Mouse (Mus musculus): Measurements from ENCODE around the gene Ttc4. TPM values are rescaled to one million over a fixed set of nuclear protein-coding genes. Genes with fewer than 3 reads are reported as not detected.

Ttc4 gene
- polyA plus RNA-seq, 1 experiment, result 155 TPM

DNA sequence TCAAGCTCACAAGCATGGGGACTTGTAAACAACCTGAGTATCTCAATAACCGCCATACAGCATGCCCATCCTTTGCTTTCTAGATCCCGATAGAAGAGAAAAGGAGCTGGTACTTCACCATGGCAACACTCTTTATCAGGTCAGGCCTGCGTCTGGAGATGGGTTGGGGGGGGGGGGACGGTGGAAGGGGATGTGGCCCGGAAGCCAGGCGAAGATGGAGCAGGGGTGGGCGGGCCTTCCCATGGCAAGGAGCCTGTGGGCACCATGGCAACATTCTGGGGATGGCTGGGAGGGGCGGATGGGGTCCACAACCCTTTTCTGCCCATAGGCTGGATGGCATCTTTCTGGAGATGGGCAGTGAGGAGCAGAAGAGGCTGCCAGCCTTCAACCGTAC is 44.7 kb downstream of the Ttc4 start:
- no peaks in the 10 kb centered on the region for H3K27me3 ChIP-seq (ENCODE audit: control insufficient read depth, insufficient read depth, low read length)
- peaks cover 2% of the 10 kb centered on the region; the same call in 1 of the 2 replicates for H3K4me1 ChIP-seq (ENCODE audit: control insufficient read depth, insufficient read depth, low read length)
- no peak overlapping the region for H3K4me3 ChIP-seq (ENCODE audit: control insufficient read depth, low read depth, low read length)
- no peaks in the 10 kb centered on the region for H3K36me3 ChIP-seq (ENCODE audit: control insufficient read depth, insufficient read depth, low read length)
- TF ChIP-seq CTCF (IDR thresholded peaks at IDR 0.05; ENCODE audit: control insufficient read depth, insufficient read depth, insufficient replicate concordance, low read depth, low read length), result no peak
- no peak for TF ChIP-seq POLR2A (IDR thresholded peaks at IDR 0.05; ENCODE audit: control insufficient read depth, low read depth, low read length)
- H3K27ac ChIP-seq (ENCODE audit: control insufficient read depth, insufficient read depth, low read depth, low read length), result no peak overlapping the region

DNA sequence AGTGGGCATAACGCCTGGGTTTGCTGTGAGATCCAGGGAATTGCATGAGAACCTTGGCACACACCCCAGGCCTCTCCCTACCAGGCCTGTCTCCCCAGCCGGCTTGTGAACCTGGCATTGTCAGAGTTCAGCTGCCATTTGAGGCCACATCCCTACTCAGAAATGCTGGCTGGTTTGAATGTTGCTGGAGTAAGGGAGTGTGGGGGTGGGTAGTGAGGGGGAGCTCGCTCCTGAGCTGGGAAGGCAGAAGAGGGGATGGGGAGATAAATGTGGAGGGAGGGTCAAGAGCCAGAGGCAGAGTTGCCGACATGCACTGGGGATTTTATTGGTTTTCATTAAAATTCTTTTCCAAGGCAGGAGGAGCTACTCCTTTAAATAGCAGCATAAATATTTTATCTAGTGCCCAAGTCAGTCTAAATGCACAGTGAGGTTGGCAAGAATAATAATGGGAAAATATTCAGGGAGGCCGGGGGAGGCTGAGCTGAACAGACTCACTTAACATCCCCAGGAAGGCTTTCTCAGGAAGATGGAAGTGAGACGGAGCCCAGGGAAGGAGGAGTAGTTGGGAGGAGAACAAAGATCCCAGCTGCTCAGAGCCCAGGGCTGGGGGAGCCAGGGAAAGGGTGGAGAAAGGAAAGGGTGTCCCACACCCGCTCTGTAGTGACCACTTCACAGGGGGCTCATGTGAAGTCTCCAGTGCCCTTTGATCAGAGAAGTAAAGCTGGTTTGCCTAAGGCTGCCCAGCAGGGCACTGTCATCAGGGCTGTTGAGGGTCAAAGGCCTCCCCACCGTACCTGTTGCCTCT is 45.3 kb downstream of the Ttc4 start:
- H3K4me3 ChIP-seq (ENCODE audit: control insufficient read depth, low read depth, low read length), result no peak overlapping the region
- TF ChIP-seq POLR2A (IDR thresholded peaks at IDR 0.05; ENCODE audit: control insufficient read depth, low read depth, low read length), result no peak
- TF ChIP-seq CTCF (IDR thresholded peaks at IDR 0.05; ENCODE audit: control insufficient read depth, insufficient read depth, insufficient replicate concordance, low read depth, low read length), result no peak
- H3K27ac ChIP-seq (ENCODE audit: control insufficient read depth, insufficient read depth, low read depth, low read length), result no peak overlapping the region
- no peaks in the 10 kb centered on the region for H3K36me3 ChIP-seq (ENCODE audit: control insufficient read depth, insufficient read depth, low read length)
- no peaks in the 10 kb centered on the region for H3K27me3 ChIP-seq (ENCODE audit: control insufficient read depth, insufficient read depth, low read length)
- H3K4me1 ChIP-seq (ENCODE audit: control insufficient read depth, insufficient read depth, low read length), result no peaks in the 10 kb centered on the region; the same call in 1 of the 2 replicates

DNA sequence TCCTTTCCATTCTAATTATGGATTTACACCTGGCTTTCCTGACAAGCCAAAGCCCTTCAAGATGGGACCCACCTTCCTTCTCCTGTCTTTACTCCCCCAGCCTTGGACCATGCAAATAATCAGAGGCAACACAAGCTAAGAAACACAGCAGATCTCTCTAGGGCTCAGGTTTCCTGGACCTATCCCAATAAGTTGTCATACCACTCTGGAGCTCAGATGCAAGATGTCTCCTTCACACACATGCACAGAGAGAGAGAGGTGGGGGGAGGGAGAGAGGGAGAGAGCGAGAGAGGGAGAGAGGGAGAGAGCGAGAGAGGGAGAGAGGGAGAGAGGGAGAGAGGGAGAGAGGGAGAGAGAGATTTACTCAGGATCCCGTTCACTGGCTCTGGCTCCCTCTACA is 46.4 kb downstream of the Ttc4 start:
- Histone ChIP-seq H3K4me1 (ENCODE audit: control insufficient read depth, insufficient read depth, low read length) (peaks cover 7% of the 10 kb centered on the region), H3K27me3 (ENCODE audit: control insufficient read depth, insufficient read depth, low read length) (no peaks in the 10 kb centered on the region), H3K4me3 (ENCODE audit: control insufficient read depth, low read depth, low read length) (no peak overlapping the region), H3K36me3 (ENCODE audit: control insufficient read depth, insufficient read depth, low read length) (no peaks in the 10 kb centered on the region), H3K27ac (ENCODE audit: control insufficient read depth, insufficient read depth, low read depth, low read length) (no peak overlapping the region)
- TF ChIP-seq CTCF (IDR thresholded peaks at IDR 0.05; ENCODE audit: control insufficient read depth, insufficient read depth, insufficient replicate concordance, low read depth, low read length) (no peak), POLR2A (IDR thresholded peaks at IDR 0.05; ENCODE audit: control insufficient read depth, low read depth, low read length) (no peak)

DNA sequence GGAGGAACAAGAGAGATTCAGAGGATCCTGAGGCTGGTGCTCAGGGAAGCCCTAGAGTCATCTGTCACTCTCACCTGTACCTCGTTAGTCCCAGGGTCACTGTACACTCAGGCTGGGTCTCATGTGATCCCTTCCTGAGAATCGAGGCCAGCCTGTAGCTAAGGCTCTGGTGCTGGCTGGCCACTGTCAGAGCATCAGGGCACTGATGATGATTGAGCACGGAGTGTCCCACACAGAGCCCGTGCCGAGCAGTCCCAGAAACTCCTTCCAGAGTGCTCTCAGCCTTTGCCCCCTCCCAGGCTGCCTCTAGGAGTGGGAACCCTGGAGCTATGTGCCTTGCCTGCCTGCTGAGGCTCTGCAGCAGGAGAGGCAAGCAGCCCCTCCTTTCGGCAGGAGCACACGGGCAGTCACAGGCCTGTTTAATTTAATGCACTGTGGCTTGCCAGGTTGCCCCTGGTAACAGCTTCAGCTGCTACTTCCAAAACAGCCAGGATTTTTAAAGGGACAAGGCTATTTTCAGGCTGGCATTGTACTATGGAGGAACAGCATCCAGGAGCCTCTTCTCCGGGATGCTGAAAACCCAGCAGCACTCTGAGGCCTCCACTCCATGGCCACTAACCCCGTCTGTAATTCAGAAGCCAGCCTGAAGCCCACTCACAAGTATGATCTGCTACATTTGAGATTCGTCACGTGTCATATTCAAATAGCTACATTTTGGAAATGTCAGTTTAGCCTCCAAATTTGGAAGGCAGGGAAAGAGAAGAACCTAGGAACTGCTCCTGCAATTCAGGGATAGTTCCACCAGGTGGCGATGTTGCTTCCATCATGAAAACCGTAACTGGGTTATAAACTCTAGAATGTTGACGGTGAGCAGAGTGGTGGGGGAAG is 48.2 kb downstream of the Ttc4 start:
- TF ChIP-seq POLR2A (IDR thresholded peaks at IDR 0.05; ENCODE audit: control insufficient read depth, low read depth, low read length) (no peak), CTCF (IDR thresholded peaks at IDR 0.05; ENCODE audit: control insufficient read depth, insufficient read depth, insufficient replicate concordance, low read depth, low read length) (no peak; the same call in 1 of the 2 replicates)
- no peaks in the 10 kb centered on the region for H3K27me3 ChIP-seq (ENCODE audit: control insufficient read depth, insufficient read depth, low read length)
- peaks cover 14% of the 10 kb centered on the region for H3K4me1 ChIP-seq (ENCODE audit: control insufficient read depth, insufficient read depth, low read length)
- H3K27ac ChIP-seq (ENCODE audit: control insufficient read depth, insufficient read depth, low read depth, low read length), result no peak overlapping the region
- H3K4me3 ChIP-seq (ENCODE audit: control insufficient read depth, low read depth, low read length), result no peak overlapping the region
- no peaks in the 10 kb centered on the region for H3K36me3 ChIP-seq (ENCODE audit: control insufficient read depth, insufficient read depth, low read length)

DNA sequence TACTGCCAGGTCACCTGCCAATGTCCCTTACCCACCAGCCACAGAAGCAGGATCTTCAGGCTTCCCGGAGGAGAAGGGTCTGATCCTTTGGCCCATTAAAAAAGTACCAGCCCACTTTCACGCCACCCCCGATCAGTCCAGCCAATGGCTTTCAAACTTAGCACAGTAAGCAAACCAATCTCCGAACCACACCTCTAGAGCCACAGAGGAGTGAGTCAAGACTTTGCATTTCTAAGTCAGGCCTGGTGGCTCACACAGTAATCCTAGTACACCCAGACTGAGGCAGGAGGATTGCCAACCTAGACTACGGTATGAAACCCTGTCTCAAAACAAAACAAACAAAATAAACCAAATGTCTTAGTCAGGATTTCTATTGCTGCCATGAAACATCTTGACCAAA is 49.4 kb downstream of the Ttc4 start:
- Histone ChIP-seq H3K36me3 (ENCODE audit: control insufficient read depth, insufficient read depth, low read length) (no peaks in the 10 kb centered on the region), H3K27me3 (ENCODE audit: control insufficient read depth, insufficient read depth, low read length) (no peaks in the 10 kb centered on the region), H3K4me1 (ENCODE audit: control insufficient read depth, insufficient read depth, low read length) (peaks cover 14% of the 10 kb centered on the region), H3K4me3 (ENCODE audit: control insufficient read depth, low read depth, low read length) (no peak overlapping the region), H3K27ac (ENCODE audit: control insufficient read depth, insufficient read depth, low read depth, low read length) (no peak overlapping the region)
- TF ChIP-seq POLR2A (IDR thresholded peaks at IDR 0.05; ENCODE audit: control insufficient read depth, low read depth, low read length) (no peak), CTCF (IDR thresholded peaks at IDR 0.05; ENCODE audit: control insufficient read depth, insufficient read depth, insufficient replicate concordance, low read depth, low read length) (no peak)

DNA sequence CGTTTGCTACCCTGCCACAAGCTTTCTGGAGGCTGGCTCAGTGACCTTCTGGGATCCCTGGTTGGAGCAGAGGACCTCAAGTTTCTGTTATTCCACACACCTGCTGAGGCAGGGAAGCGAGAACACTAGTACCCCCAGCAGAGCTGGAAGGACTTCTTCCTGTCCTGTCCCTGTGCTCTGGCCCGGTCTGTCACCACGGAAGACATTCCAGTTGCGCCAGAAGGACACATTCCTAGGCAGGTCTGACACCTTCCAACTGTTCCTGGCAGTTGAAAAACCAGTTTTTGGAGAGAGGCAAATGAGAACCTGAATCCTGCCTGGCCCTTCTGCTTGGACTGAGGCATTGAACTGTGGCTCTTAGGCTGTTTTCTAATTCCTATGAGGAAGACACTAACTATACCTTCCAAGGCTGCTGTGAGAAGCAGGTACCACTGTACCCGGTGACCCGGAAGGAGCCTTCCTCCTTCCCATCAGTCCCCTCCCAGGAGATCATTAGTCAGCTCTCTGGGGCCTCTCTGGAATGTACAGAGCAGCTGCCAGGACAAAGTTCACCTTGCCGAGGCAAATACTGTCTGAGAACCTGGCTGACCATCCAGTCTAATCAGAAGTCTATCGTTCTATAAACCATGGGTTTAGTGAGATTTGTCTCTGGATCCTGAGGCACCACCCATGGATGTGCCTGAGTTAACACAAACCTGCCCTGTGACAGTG is 49.9 kb downstream of the Ttc4 start:
- TF ChIP-seq POLR2A (IDR thresholded peaks at IDR 0.05; ENCODE audit: control insufficient read depth, low read depth, low read length) (no peak), CTCF (IDR thresholded peaks at IDR 0.05; ENCODE audit: control insufficient read depth, insufficient read depth, insufficient replicate concordance, low read depth, low read length) (no peak)
- H3K4me3 ChIP-seq (ENCODE audit: control insufficient read depth, low read depth, low read length), result no peak overlapping the region
- H3K27ac ChIP-seq (ENCODE audit: control insufficient read depth, insufficient read depth, low read depth, low read length), result no peak overlapping the region
- no peaks in the 10 kb centered on the region for H3K36me3 ChIP-seq (ENCODE audit: control insufficient read depth, insufficient read depth, low read length)
- peaks cover 14% of the 10 kb centered on the region for H3K4me1 ChIP-seq (ENCODE audit: control insufficient read depth, insufficient read depth, low read length)
- H3K27me3 ChIP-seq (ENCODE audit: control insufficient read depth, insufficient read depth, low read length), result no peaks in the 10 kb centered on the region
